Mouse (Mus musculus) heart, embryonic 14.5 days (tissue): Measurements from ENCODE around the gene Bag5. TPM values are rescaled to one million over a fixed set of nuclear protein-coding genes. Genes with fewer than 3 reads are reported as not detected.

Experiments
- ATAC-seq: fragments of 200-750 bp; cut with Nextera tagmentation; 2 replicates; pipeline ENCODE4 v1.8.0; 2017; ENCODE audit warnings: low read depth, moderate TSS enrichment; ENCODE audit not compliant: insufficient number of reproducible peaks, insufficient read depth, low FRiP score
- H3K27ac ChIP-seq, 2 experiments: fragments of 200-500 bp in 1 of 2; fragments of 300-500 bp in 1 of 2; sonication (generic) in 1 of 2; replicated peaks in 1 of 2; 2 replicates each; pipeline ENCODE4 v1.5.1; 2012 to 2014; ENCODE audit warnings: low read depth in 2 of 2, low read length in 2 of 2, control low read depth in 1 of 2, mild to moderate bottlenecking in 1 of 2, mixed read lengths in 1 of 2; ENCODE audit not compliant: control insufficient read depth in 1 of 2, insufficient read depth in 1 of 2
- H3K27me3 ChIP-seq: fragments of 300-500 bp; sonication (generic); 2 replicates; pipeline ENCODE4 v1.6.1; 2014; ENCODE audit warnings: mild to moderate bottlenecking, low read length, control low read depth; ENCODE audit not compliant: control insufficient read depth, insufficient read depth
- H3K36me3 ChIP-seq: fragments of 300-500 bp; sonication (generic); 2 replicates; pipeline ENCODE4 v1.6.1; 2014; ENCODE audit warnings: mild to moderate bottlenecking, control low read depth, low read length, mixed read lengths; ENCODE audit not compliant: control insufficient read depth, insufficient read depth
- H3K4me1 ChIP-seq, 2 experiments: fragments of 200-500 bp in 1 of 2; fragments of 300-500 bp in 1 of 2; sonication (generic) in 1 of 2; 2 replicates each; pipeline ENCODE4 v1.6.1; 2012 to 2014; ENCODE audit warnings: low read length in 2 of 2, control low read depth in 1 of 2, mixed read lengths in 1 of 2; ENCODE audit not compliant: control insufficient read depth in 2 of 2, insufficient read depth in 2 of 2
- H3K4me2 ChIP-seq: fragments of 300-500 bp; sonication (generic); 2 replicates; pipeline ENCODE4 v1.6.1; 2014; ENCODE audit warnings: mild to moderate bottlenecking, low read length
- H3K4me3 ChIP-seq, 2 experiments: fragments of 200-500 bp in 1 of 2; fragments of 300-500 bp in 1 of 2; sonication (generic) in 1 of 2; 2 replicates each; pipeline ENCODE4 v1.5.1; 2012 to 2014; ENCODE audit warnings: low read length in 2 of 2, mild to moderate bottlenecking in 2 of 2, control low read depth in 1 of 2, low read depth in 1 of 2, moderate library complexity in 1 of 2; ENCODE audit not compliant: control insufficient read depth in 1 of 2, insufficient read depth in 1 of 2
- H3K9ac ChIP-seq: fragments of 300-500 bp; sonication (generic); 2 replicates; pipeline ENCODE4 v1.6.1; 2014; ENCODE audit warnings: mild to moderate bottlenecking, low read length
- H3K9me3 ChIP-seq: fragments of 300-500 bp; sonication (generic); 2 replicates; pipeline ENCODE4 v1.6.1; 2016; ENCODE audit warnings: low read length, control low read depth; ENCODE audit not compliant: control insufficient read depth
- WGBS: fragments of 180-500 bp; shearing (Covaris S2); extraction: QIAGEN DNeasy Blood & Tissue Kit; methylation state at CpG from one replicate; pipeline ENCODE4 v1.1.7; 2014; 5-methylcytosine and 5-hydroxymethylcytosine counted together
- polyA plus RNA-seq: library from polyadenylated mRNA; unstranded; fragments of >200 nt; fragmentation: Nextera tagmentation; extraction: Ambion mirVana; gene quantifications from 2 replicates; pipeline ENCODE4 v1.2.1, GENCODE M21; 2014

Bag5 gene
- polyA plus RNA-seq, 1 experiment from 2014 or later, result 42.1 TPM

- Histone ChIP-seq H3K4me3 (no peak overlapping the region), H3K4me1 (peaks cover 48 to 51% of the 10 kb centered on the region in 2 experiments), H3K27ac (peak overlapping the region; percentile 94 to 99), H3K9me3 (no peaks in the 10 kb centered on the region), H3K9ac (peak overlapping the region; percentile 65; the same call in 1 of the 2 replicates), H3K4me2 (peak overlapping the region; percentile 15), H3K36me3 (0 out of 2 replicates have a peak, but pooled peaks cover 4% of the 10 kb centered on the region), H3K27me3 (no peaks in the 10 kb centered on the region)
- ATAC-seq, result no peak
- 14% methylated on average over 2 of the region's 2 CpGs for WGBS
Observed at GRCm38 (mm10) chr12:111688069-111688428, 25.0 kb downstream of the Bag5 start.

DNA sequence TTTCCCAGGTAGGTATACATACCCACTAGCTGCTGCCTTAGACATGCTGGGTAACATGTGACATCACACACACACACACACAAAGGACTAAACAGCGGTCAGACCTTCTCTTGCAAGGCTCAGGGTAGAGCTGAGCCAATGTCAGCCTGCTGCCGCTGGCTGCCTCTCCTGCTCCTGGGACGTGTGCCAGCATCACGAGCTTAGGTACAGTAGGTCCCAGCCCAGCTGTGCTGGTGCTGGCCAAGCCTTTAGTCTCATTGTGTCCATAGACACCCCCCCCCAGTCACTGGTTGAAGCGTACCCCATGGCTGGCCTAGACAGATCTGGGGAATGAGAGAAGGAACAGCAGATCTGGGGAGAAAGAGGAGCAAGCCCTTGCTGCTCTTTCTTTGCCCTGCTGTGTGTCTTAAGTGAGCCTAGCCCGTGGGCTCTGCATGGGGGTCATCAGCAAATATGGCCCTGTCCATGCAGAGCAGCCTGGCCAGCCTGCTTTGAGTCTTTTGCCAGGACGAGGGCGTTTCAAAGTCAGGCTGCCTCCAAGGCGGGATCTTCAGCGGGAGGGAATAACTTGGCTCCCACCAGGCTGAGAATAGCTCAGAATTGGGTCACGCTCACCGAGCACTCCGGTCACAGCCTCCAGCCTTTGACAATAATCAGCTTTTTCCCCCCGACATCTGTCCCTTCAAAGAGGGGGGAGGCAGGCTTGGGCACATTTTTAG is 25.5 kb downstream of the Bag5 start:
- H3K27me3 ChIP-seq, result no peaks in the 10 kb centered on the region
- H3K4me3 ChIP-seq, result no peak overlapping the region
- no peaks in the 10 kb centered on the region for H3K9me3 ChIP-seq
- ATAC-seq, result peak; percentile 82
- peak overlapping the region; percentile 65 for H3K9ac ChIP-seq
- peak overlapping the region; percentile 15 for H3K4me2 ChIP-seq
- H3K36me3 ChIP-seq, result 0 out of 2 replicates have a peak, but pooled peaks cover 4% of the 10 kb centered on the region
- H3K4me1 ChIP-seq, result peaks cover 47 to 56% of the 10 kb centered on the region in 2 experiments
- 6% methylated on average over 14 of the region's 14 CpGs for WGBS
- peak overlapping the region; percentile 94 to 99 for H3K27ac ChIP-seq

GRCm38 (mm10) chr12:111686390-111686789 is 26.7 kb downstream of the Bag5 start:
- Histone ChIP-seq H3K27ac (peak overlapping the region; percentile 94 to 99), H3K27me3 (no peaks in the 10 kb centered on the region), H3K36me3 (peaks cover 9% of the 10 kb centered on the region; the same call in 1 of the 2 replicates), H3K4me1 (peaks cover 49 to 63% of the 10 kb centered on the region in 2 experiments), H3K4me2 (no peak overlapping the region), H3K9me3 (no peaks in the 10 kb centered on the region), H3K4me3 (no peak overlapping the region), H3K9ac (peak overlapping the region; percentile 65)
- WGBS, result 76% methylated on average over 4 of the region's 4 CpGs
- ATAC-seq, result no peak

DNA sequence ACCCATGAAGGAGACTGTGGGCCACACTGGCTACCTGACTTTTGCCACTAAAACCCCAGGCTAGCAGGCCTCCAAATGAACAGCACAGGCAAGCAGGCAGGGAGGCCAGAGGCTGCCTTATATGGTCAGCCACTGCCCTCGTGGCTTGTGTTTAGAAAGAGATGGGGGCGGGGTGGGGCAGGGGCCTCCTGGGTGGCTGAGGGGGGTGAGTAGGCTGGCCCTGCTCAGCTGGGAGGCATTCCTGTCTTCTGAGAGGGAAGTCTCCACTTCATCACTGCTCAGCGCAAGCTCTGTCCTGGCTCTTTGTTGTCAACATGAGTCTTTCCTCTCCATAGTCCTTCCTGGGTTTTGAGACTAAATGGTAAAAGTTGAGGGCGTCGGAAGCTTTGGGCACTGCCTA is 30.3 kb downstream of the Bag5 start:
- H3K4me1 ChIP-seq, result peaks cover 37 to 55% of the 10 kb centered on the region in 2 experiments
- peak overlapping the region; percentile 31 for H3K4me2 ChIP-seq

GRCm38 (mm10) chr12:111682003-111682402 is 31.1 kb downstream of the Bag5 start:
- WGBS, result 39% methylated on average over 5 of the region's 5 CpGs
- no peak for ATAC-seq
- peak overlapping the region; percentile 64 for H3K9ac ChIP-seq
- no peak overlapping the region for H3K4me2 ChIP-seq
- H3K27ac ChIP-seq, result peak overlapping the region; percentile 84 to 94
- no peaks in the 10 kb centered on the region for H3K9me3 ChIP-seq
- H3K4me1 ChIP-seq, result peaks cover 35 to 55% of the 10 kb centered on the region in 2 experiments
- no peak overlapping the region for H3K4me3 ChIP-seq
- peaks cover 17% of the 10 kb centered on the region for H3K36me3 ChIP-seq
- H3K27me3 ChIP-seq, result no peaks in the 10 kb centered on the region

More for the DNA sequence above, 30.3 kb downstream of the Bag5 start:
- 26% methylated on average over 5 of the region's 5 CpGs for WGBS
- peaks cover 17% of the 10 kb centered on the region for H3K36me3 ChIP-seq
- peak overlapping the region; percentile 64 for H3K9ac ChIP-seq
- no peaks in the 10 kb centered on the region for H3K27me3 ChIP-seq
- no peaks in the 10 kb centered on the region for H3K9me3 ChIP-seq
- no peak overlapping the region for H3K4me3 ChIP-seq
- peak overlapping the region; percentile 84 to 94 for H3K27ac ChIP-seq
- peak; percentile 28 for ATAC-seq

- no peaks in the 10 kb centered on the region for H3K9me3 ChIP-seq
- peaks cover 17% of the 10 kb centered on the region for H3K36me3 ChIP-seq
- no peak for ATAC-seq
- H3K4me1 ChIP-seq, result peaks cover 30 to 48% of the 10 kb centered on the region in 2 experiments
- H3K27me3 ChIP-seq, result no peaks in the 10 kb centered on the region
- peak overlapping the region; percentile 64 for H3K9ac ChIP-seq
- peak overlapping the region; percentile 39 to 94; a peak in 3 of 4 replicates for H3K27ac ChIP-seq
- no peak overlapping the region for H3K4me3 ChIP-seq
- WGBS, result 80% methylated on average over 8 of the region's 8 CpGs
- H3K4me2 ChIP-seq, result no peak overlapping the region
Observed at GRCm38 (mm10) chr12:111681305-111681704, 31.8 kb downstream of the Bag5 start.

- 93% methylated on average over 13 of the region's 13 CpGs for WGBS
- H3K4me1 ChIP-seq, result peaks cover 26 to 45% of the 10 kb centered on the region in 2 experiments
- no peak overlapping the region for H3K27ac ChIP-seq
- no peak overlapping the region for H3K9ac ChIP-seq
- no peak for ATAC-seq
- no peak overlapping the region for H3K4me2 ChIP-seq
- H3K9me3 ChIP-seq, result no peaks in the 10 kb centered on the region
- peaks cover 17% of the 10 kb centered on the region for H3K36me3 ChIP-seq
- H3K27me3 ChIP-seq, result no peaks in the 10 kb centered on the region
- H3K4me3 ChIP-seq, result no peak overlapping the region
Observed at GRCm38 (mm10) chr12:111680661-111681060, 32.4 kb downstream of the Bag5 start.
